Mouse (Mus musculus): ENCODE measurements around the gene Ppt2.

GRCm38 (mm10) chr17:34628644-34628967, 296 bp upstream of the Ppt2 start:
- TF ChIP-seq CTCF (IDR thresholded peaks at IDR 0.05; ENCODE audit: low read depth) = no peak
- TF ChIP-seq EP300 (IDR thresholded peaks at IDR 0.05; ENCODE audit: low read depth) = no peak
